Mouse (Mus musculus): ENCODE results near the gene Cyp4f39. TPM values are rescaled to one million over a fixed set of nuclear protein-coding genes. Genes with fewer than 3 reads are reported as not detected.
A peak's percentile ranks its signal among the peaks of the same experiment; 100 is the strongest.

Gene Cyp4f39
- 0.94 and 1.3 TPM in 2 replicates for polyA plus RNA-seq (2015; fragmentation: Nextera tagmentation; extraction: Ambion mirVana)

DNA sequence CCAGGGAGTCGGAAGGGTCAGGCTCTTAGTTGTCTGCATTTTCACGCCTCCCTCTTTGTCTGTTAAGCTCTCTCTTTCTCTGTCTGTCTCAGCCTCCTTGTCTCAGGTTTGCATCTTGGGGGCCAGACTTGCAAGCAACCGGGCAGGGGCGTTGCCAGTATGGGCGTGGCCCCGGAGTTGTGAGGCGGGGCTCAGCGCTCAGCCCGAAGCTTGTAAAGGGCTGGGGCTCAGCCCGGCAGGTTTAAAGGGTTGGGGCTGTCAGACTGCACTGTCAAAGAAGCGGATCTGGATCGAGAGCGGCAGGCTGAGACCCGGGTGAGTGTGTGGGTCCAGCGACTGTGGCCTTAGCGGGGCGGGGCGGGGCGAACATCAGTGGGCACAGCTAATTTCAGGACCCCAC is at the start of gene Cyp4f39:
Gene Cyp4f39 (plus strand): TSS at position 242 of the 400 bp plus-strand sequence.
- Histone ChIP-seq H3K27ac (ENCODE audit: low read depth, low read length) (no peak within 1 kb of the TSS), H3K9me3 (ENCODE audit: control insufficient read depth, low read length) (no peaks in the 10 kb centered on the region), H3K4me1 (ENCODE audit: control insufficient read depth, insufficient read depth, low read depth, low read length) (no peaks in the 10 kb centered on the region), H3K4me2 (ENCODE audit: low read length) (peak within 1 kb of the TSS; percentile 65), H3K9ac (ENCODE audit: low read depth, low read length) (peak within 1 kb of the TSS; percentile 25; the same call in 1 of the 2 replicates), H3K36me3 (ENCODE audit: control insufficient read depth, insufficient read depth, low read length) (no peaks in the 10 kb centered on the region), H3K27me3 (replicated peaks; ENCODE audit: control insufficient read depth, insufficient read depth, low read length) (peaks cover 2% of the 10 kb centered on the region; the same call in 1 of the 2 replicates), H3K4me3 (ENCODE audit: low read length) (peak within 1 kb of the TSS; percentile 28)
- WGBS = 3% methylated on average over 19 of the region's 19 CpGs
- no peak for ATAC-seq

DNA sequence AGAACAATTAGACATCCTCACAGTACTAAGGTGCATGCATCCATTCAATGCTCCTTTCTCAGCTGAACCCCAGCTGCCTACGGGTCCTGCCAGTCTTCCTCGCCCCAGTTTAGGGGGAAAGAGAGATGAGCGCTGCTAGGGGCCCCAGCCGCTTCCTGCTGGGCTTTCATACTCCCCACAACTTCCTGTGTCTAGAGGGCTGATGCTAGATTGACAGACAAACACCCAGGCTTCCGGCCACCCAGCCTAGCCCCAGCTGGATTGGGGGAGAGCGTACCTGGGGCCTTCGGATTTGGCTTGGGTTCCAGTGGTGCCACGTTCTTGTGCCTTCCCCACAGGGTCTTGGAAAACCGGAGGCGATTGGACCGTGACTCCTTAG is 49.8 kb upstream of the Cyp4f39 start:
- H3K4me2 ChIP-seq (ENCODE audit: low read length) = no peak overlapping the region
- WGBS = 67% methylated on average over 11 of the region's 11 CpGs
- H3K9me3 ChIP-seq (ENCODE audit: control insufficient read depth, low read length) = no peaks in the 10 kb centered on the region
- H3K9ac ChIP-seq (ENCODE audit: low read depth, low read length) = no peak overlapping the region
- H3K4me1 ChIP-seq (ENCODE audit: control insufficient read depth, insufficient read depth, low read depth, low read length) = no peaks in the 10 kb centered on the region
- H3K4me3 ChIP-seq (ENCODE audit: low read length) = no peak overlapping the region
- no peak for ATAC-seq
- peaks cover 12% of the 10 kb centered on the region for H3K27me3 ChIP-seq (replicated peaks; ENCODE audit: control insufficient read depth, insufficient read depth, low read length)
- no peak overlapping the region for H3K27ac ChIP-seq (ENCODE audit: low read depth, low read length)
- no peaks in the 10 kb centered on the region for H3K36me3 ChIP-seq (ENCODE audit: control insufficient read depth, insufficient read depth, low read length)

DNA sequence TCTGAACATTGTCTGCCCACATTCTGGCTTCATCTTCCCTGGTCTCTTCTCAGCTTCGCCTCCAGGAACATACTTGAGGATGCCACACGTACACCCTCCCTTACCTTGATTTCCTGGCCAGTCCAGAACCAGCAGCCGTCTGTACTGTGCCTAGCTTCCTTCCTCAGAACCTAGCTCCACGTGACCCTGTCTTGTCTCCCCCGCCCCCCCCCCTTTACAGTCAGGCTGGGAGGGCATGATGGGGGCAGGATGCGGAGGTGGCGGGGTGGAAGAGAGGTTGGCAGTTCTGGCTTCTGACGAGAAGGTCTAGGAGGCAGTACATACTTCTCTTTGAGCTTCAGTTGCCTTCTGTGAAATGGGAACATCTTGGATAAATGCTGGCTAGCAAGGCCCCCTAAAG is 49.1 kb upstream of the Cyp4f39 start, which contains the start of gene Rasal3:
Gene Rasal3 (minus strand): TSS at position 167 of the 400 bp plus-strand sequence.
- Histone ChIP-seq H3K9ac (ENCODE audit: low read depth, low read length) (no peak within 1 kb of the TSS), H3K4me3 (ENCODE audit: low read length) (no peak within 1 kb of the TSS), H3K27ac (ENCODE audit: low read depth, low read length) (no peak within 1 kb of the TSS), H3K9me3 (ENCODE audit: control insufficient read depth, low read length) (no peaks in the 10 kb centered on the region), H3K27me3 (replicated peaks; ENCODE audit: control insufficient read depth, insufficient read depth, low read length) (peaks cover 6% of the 10 kb centered on the region; the same call in 1 of the 2 replicates), H3K4me1 (ENCODE audit: control insufficient read depth, insufficient read depth, low read depth, low read length) (no peaks in the 10 kb centered on the region), H3K4me2 (ENCODE audit: low read length) (no peak within 1 kb of the TSS), H3K36me3 (ENCODE audit: control insufficient read depth, insufficient read depth, low read length) (no peaks in the 10 kb centered on the region)
- 77% methylated on average over 8 of the region's 8 CpGs for WGBS
- ATAC-seq = no peak

DNA sequence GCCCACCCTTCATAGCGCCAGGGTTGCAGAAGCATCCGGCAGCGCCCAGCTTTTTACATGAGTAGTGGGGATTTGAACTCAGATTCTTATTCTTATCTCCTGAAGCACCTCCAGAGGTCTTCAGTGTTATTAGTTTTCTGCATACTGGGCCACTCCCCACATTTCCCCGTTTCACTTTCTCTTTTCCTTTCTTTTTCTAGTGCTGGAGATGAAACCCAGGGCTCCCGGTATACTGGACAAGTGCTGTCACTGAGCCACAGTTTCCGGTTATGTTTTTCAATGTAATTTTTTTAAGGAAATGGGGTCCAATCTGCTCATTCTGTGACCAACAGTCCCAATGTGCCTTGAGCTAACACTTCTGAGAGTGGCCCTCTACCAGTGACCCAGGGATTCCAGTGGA is 40.6 kb upstream of the Cyp4f39 start:
- Histone ChIP-seq H3K4me2 (ENCODE audit: low read length) (no peak overlapping the region), H3K4me3 (ENCODE audit: low read length) (no peak overlapping the region), H3K4me1 (ENCODE audit: control insufficient read depth, insufficient read depth, low read depth, low read length) (no peaks in the 10 kb centered on the region), H3K27ac (ENCODE audit: low read depth, low read length) (no peak overlapping the region), H3K9me3 (ENCODE audit: control insufficient read depth, low read length) (no peaks in the 10 kb centered on the region), H3K9ac (ENCODE audit: low read depth, low read length) (no peak overlapping the region), H3K27me3 (replicated peaks; ENCODE audit: control insufficient read depth, insufficient read depth, low read length) (no peaks in the 10 kb centered on the region; the same call in 1 of the 2 replicates), H3K36me3 (ENCODE audit: control insufficient read depth, insufficient read depth, low read length) (no peaks in the 10 kb centered on the region)
- WGBS = 92% methylated on average over 6 of the region's 6 CpGs
- ATAC-seq = no peak

DNA sequence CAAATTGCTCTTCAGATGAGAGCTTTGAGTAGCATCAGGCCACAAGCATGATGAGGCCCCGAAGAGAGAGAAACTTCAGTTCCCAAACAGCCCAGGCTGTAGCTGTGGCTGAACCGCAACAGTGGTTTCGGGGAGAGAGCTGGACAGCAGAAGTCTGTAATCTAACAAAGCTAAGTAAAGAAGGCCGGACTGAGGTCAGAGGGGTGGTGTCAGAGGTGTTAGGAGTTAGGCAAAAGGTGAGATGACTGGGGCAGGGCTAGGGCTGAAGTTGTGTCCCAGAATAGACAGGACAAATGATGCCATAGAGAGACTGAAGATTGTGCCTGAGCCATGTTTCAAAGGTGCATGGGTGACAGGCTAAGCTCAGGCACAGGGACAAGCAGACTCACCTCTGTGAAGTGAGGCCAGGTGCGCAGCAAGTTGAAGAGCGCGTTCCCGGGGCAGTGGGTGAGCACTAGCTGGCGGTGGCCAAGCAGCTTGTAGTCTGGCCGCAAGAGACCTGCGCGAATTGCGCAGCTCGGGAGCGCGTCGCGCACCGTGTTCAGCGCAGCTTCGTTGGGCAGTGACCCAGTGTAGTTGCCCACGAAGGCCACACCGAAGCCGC is 37.0 kb upstream of the Cyp4f39 start:
- Histone ChIP-seq H3K36me3 (ENCODE audit: control insufficient read depth, insufficient read depth, low read length) (no peaks in the 10 kb centered on the region), H3K27ac (ENCODE audit: low read depth, low read length) (no peak overlapping the region), H3K4me2 (ENCODE audit: low read length) (no peak overlapping the region), H3K9me3 (ENCODE audit: control insufficient read depth, low read length) (no peaks in the 10 kb centered on the region), H3K4me1 (ENCODE audit: control insufficient read depth, insufficient read depth, low read depth, low read length) (no peaks in the 10 kb centered on the region), H3K9ac (ENCODE audit: low read depth, low read length) (no peak overlapping the region), H3K27me3 (replicated peaks; ENCODE audit: control insufficient read depth, insufficient read depth, low read length) (no peaks in the 10 kb centered on the region; the same call in 1 of the 2 replicates), H3K4me3 (ENCODE audit: low read length) (no peak overlapping the region)
- ATAC-seq = no peak
- WGBS = 54% methylated on average over 24 of the region's 24 CpGs

DNA sequence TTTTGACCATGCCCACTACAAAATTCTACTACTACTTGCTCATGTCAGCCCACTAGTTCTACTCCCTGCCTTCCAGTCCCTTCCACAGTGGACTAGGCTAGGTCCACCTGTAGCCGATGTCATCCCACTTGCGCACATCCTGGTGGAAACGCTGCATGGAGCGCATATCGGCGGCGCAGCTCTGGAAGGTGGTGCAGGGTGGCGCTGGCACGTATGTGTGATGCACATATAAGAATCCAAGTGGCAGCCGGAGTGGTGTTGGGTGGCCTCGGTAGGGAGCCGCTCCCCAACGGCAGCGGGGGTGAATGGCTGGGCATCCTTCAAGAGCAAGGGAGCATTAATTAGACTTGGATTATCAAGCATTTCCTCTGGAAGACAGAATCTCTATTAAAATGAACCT is 35.8 kb upstream of the Cyp4f39 start:
- no peak for ATAC-seq
- Histone ChIP-seq H3K4me1 (ENCODE audit: control insufficient read depth, insufficient read depth, low read depth, low read length) (no peaks in the 10 kb centered on the region), H3K27ac (ENCODE audit: low read depth, low read length) (no peak overlapping the region), H3K36me3 (ENCODE audit: control insufficient read depth, insufficient read depth, low read length) (no peaks in the 10 kb centered on the region), H3K9ac (ENCODE audit: low read depth, low read length) (no peak overlapping the region), H3K4me2 (ENCODE audit: low read length) (no peak overlapping the region), H3K27me3 (replicated peaks; ENCODE audit: control insufficient read depth, insufficient read depth, low read length) (no peaks in the 10 kb centered on the region; the same call in 1 of the 2 replicates), H3K4me3 (ENCODE audit: low read length) (no peak overlapping the region), H3K9me3 (ENCODE audit: control insufficient read depth, low read length) (no peaks in the 10 kb centered on the region)
- 90% methylated on average over 14 of the region's 14 CpGs for WGBS

DNA sequence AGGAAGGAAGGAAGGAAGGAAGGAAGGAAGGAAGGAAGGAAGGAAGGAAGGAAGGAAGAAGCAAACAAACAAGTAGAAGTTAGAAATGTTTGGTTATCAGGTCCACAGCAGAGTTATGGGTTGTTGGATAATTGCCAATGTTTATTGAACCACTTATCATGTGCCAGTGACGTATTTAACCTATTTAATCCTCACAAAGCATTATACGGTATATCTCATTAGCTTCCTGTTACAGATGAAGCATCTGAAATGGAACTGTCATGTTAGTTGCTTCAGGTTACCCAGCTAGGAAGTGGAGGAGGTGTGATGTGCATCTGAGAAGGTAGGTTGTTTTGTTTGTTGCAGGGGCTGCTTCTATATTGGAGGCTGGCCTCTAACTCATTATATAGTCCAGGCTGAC is 32.5 kb upstream of the Cyp4f39 start:
- Histone ChIP-seq H3K4me1 (ENCODE audit: control insufficient read depth, insufficient read depth, low read depth, low read length) (no peaks in the 10 kb centered on the region), H3K36me3 (ENCODE audit: control insufficient read depth, insufficient read depth, low read length) (no peaks in the 10 kb centered on the region), H3K9ac (ENCODE audit: low read depth, low read length) (no peak overlapping the region), H3K27ac (ENCODE audit: low read depth, low read length) (no peak overlapping the region), H3K4me2 (ENCODE audit: low read length) (no peak overlapping the region), H3K9me3 (ENCODE audit: control insufficient read depth, low read length) (no peaks in the 10 kb centered on the region), H3K27me3 (replicated peaks; ENCODE audit: control insufficient read depth, insufficient read depth, low read length) (no peaks in the 10 kb centered on the region; the same call in 1 of the 2 replicates), H3K4me3 (ENCODE audit: low read length) (no peak overlapping the region)
- 85% methylated on average over 2 of the region's 2 CpGs for WGBS
- ATAC-seq = no peak

DNA sequence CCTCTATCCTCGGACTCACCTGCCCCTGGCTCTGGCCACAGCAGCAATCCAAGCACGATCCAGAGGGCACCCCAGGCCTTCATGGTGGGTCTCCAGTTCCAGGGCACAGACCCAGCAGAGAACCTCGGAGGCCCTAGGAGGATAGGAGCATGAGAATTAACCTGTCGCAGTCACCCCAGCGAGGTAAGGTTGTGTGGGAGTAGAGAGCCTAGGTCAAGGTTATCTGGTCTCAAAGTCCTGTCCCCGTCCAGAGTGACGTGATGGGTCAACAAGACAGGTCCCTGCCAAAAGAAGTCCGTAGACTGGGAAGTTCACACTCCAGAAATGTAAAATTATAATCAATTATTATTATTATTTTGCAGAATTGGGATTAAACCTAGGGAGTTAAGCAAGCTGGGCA is 31.7 kb upstream of the Cyp4f39 start:
- Histone ChIP-seq H3K9me3 (ENCODE audit: control insufficient read depth, low read length) (no peaks in the 10 kb centered on the region), H3K27me3 (replicated peaks; ENCODE audit: control insufficient read depth, insufficient read depth, low read length) (no peaks in the 10 kb centered on the region; the same call in 1 of the 2 replicates), H3K4me1 (ENCODE audit: control insufficient read depth, insufficient read depth, low read depth, low read length) (no peaks in the 10 kb centered on the region), H3K9ac (ENCODE audit: low read depth, low read length) (no peak overlapping the region), H3K4me2 (ENCODE audit: low read length) (no peak overlapping the region), H3K4me3 (ENCODE audit: low read length) (no peak overlapping the region), H3K36me3 (ENCODE audit: control insufficient read depth, insufficient read depth, low read length) (no peaks in the 10 kb centered on the region), H3K27ac (ENCODE audit: low read depth, low read length) (no peak overlapping the region)
- no peak for ATAC-seq
- WGBS = 85% methylated on average over 8 of the region's 8 CpGs

DNA sequence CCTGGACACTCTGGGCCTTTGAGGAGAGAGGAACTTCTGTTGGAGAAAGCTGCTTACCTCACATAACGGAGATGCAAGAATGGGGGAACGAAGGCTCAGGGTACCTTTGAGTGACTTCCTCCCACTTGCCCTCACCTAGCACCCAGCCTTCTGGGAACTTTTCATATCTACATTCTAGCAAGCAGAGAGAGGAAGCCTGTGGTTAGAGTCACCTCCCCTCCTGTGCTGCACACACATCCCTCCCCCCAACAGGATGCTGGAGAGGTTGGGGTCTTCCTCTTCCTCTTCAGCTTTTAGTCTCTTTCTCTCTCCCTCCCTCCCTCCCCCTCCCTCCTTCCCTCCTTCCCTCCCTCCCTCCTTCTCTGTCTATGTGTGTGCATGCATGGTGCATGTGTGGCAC is 28.5 kb upstream of the Cyp4f39 start, which contains the start of gene Pglyrp2:
Gene Pglyrp2 (minus strand): TSS at position 134 of the 400 bp plus-strand sequence.
- WGBS = 94% methylated on average over 2 of the region's 2 CpGs
- no peak within 1 kb of the TSS for H3K4me2 ChIP-seq (ENCODE audit: low read length)
- no peak for ATAC-seq

More for the DNA sequence above, 28.5 kb upstream of the Cyp4f39 start, which contains the start of gene Pglyrp2:
- H3K4me3 ChIP-seq (ENCODE audit: low read length) = no peak within 1 kb of the TSS
- H3K4me1 ChIP-seq (ENCODE audit: control insufficient read depth, insufficient read depth, low read depth, low read length) = no peaks in the 10 kb centered on the region
- no peak within 1 kb of the TSS for H3K9ac ChIP-seq (ENCODE audit: low read depth, low read length)
- no peak within 1 kb of the TSS for H3K27ac ChIP-seq (ENCODE audit: low read depth, low read length)
- no peaks in the 10 kb centered on the region for H3K27me3 ChIP-seq (replicated peaks; ENCODE audit: control insufficient read depth, insufficient read depth, low read length)
- no peaks in the 10 kb centered on the region for H3K9me3 ChIP-seq (ENCODE audit: control insufficient read depth, low read length)
- no peaks in the 10 kb centered on the region for H3K36me3 ChIP-seq (ENCODE audit: control insufficient read depth, insufficient read depth, low read length)
